Mouse (Mus musculus) liver, adult 2 months (tissue): ENCODE results near the gene Gm49711.

Experiments
- CTCF ChIP-seq: fragments of 200-500 bp; IDR thresholded peaks from 2 replicates; pipeline ENCODE4 v1.5.1; 2011; ENCODE audit warnings: low read depth, low read length, control low read depth
- POLR2A ChIP-seq: fragments of 200-500 bp; IDR thresholded peaks from 2 replicates; pipeline ENCODE4 v1.6.1; 2011; ENCODE audit warnings: low read length, control low read depth; ENCODE audit not compliant: insufficient read depth; ENCODE audit errors: extremely low read depth

GRCm38 (mm10) chr16:92140328-92140727 lies 82.2 kb downstream of the Gm49711 start:
- TF ChIP-seq CTCF, result no peak
- no peak for TF ChIP-seq POLR2A
